Mouse (Mus musculus) gastrocnemius, postnatal 36 days (tissue): Measurements from ENCODE around the gene Tead4. TPM values are rescaled to one million over a fixed set of nuclear protein-coding genes. Genes with fewer than 3 reads are reported as not detected.
A peak's percentile ranks its signal among the peaks of the same experiment; 100 is the strongest.

Source experiments
- DNase-seq, 2 experiments: peaks; one replicate each; pipeline ENCODE4 v3.0.0; 2022
- intact Hi-C: fragments of 180-260 bp; cut with DNase I; formaldehyde crosslinking; loops from one replicate; pipeline ENCODE4 v1.15.1; 2025
- total RNA-seq, 2 experiments: library from RNA; stranded (reverse); gene quantifications; 2 replicates each; pipeline ENCODE4 v1.2.3; 2021

Tead4 gene
- total RNA-seq, 2 experiments from 2014 or later = 3.7 to 4.3 TPM

GRCm38 (mm10) chr6:128200116-128200846 lies 100.3 kb downstream of the Tead4 start:
- DNase-seq = peak; percentile 99
- intact Hi-C loops = no loop called here

GRCm38 (mm10) chr6:128183521-128183920 lies 117.1 kb downstream of the Tead4 start:
- intact Hi-C loops = no loop called here
- DNase-seq = no peak

GRCm38 (mm10) chr6:128181176-128181575 lies 119.4 kb downstream of the Tead4 start:
- intact Hi-C loops = no loop called here
- DNase-seq = no peak

- intact Hi-C loops = no loop called here
- DNase-seq = no peak
Measured at GRCm38 (mm10) chr6:128179651-128180050, 121.0 kb downstream of the Tead4 start.

- intact Hi-C loops = no loop called here
- no peak for DNase-seq
Measured at GRCm38 (mm10) chr6:128179247-128179646, 121.4 kb downstream of the Tead4 start.

GRCm38 (mm10) chr6:128178681-128179080 lies 121.9 kb downstream of the Tead4 start:
- intact Hi-C loops = no loop called here
- no peak for DNase-seq

Other genes with a start within 250 kb of the Tead4 start
- 10 to 100 TPM; 34.7 to 39.3 TPM for gene Tspan9, start 157.2 kb downstream of the Tead4 start, total RNA-seq
- 1 to 10 TPM; 5.8 to 6.6 TPM for gene Tulp3, start 55.0 kb upstream of the Tead4 start, total RNA-seq
- 1 to 10 TPM; 5.2 to 6.6 TPM for gene Rhno1, start 62.1 kb upstream of the Tead4 start, total RNA-seq
- 1 to 10 TPM in 1 of 2 experiments, under 1 TPM in 1; 0.62 to 1.0 TPM for gene Foxm1, start 62.1 kb upstream of the Tead4 start, total RNA-seq
- not detected for gene Tex52, start 74.6 kb upstream of the Tead4 start, total RNA-seq
- not detected for gene Gm44596, start 74.7 kb upstream of the Tead4 start, total RNA-seq
- 1 to 10 TPM; 1.4 to 1.5 TPM for gene Nrip2, start 98.5 kb upstream of the Tead4 start, total RNA-seq
- gene Itfg2, start 124.1 kb upstream of the Tead4 start, total RNA-seq = 10 to 100 TPM; 15.3 to 19.5 TPM
- gene Fkbp4, start 137.9 kb upstream of the Tead4 start, total RNA-seq = 100 to 1,000 TPM in 1 of 2 experiments, 10 to 100 TPM in 1; 97.6 to 114 TPM
- gene Pzp, start 225.9 kb upstream of the Tead4 start, total RNA-seq = under 1 TPM in 1 of 2 experiments, not detected in 1; 0.41 TPM